ENCODE assay signal across 22 mouse cellular contexts in the genomic region with DNA sequence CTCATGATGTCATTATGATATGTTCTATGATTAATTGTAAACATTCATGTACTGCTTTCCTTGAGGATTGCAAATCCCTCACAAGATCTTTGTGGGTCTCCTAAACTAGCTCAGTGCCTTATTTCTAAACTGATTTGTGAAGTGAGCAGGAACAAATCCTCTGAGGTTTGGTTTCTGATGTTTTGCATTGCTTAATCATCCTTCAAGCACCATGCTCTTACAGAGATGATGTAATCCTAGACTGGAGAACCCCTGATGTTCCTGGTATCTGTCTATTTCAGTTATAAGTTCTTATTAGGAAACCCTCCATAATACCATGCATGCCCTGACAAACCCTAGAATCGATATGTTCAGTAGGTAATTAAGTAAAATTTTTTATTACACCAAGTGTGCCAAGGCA.
DNase-seq lines count a peak whose midpoint lies in the region; ATAC-seq and TF ChIP-seq lines count a peak whose summit lies in the region.
"Had no signal": no experiment of that assay in that cellular context is flagged by ENCODE, and none has a peak within 500 bp of the region (broad histone marks: within the 10 kb centered on the region; RNA-seq: fewer than 3 reads in every experiment).

No protein-coding gene starts in this region.

- H3K79me2 ChIP-seq in CH12.LX (replicated peaks; ENCODE audit: control insufficient read depth, extremely low read depth, insufficient read depth, poor library complexity, severe bottlenecking) = no peaks in the 10 kb centered on the region

- H3K9ac ChIP-seq in CH12.LX (ENCODE audit: insufficient read depth, low read depth) = no peak overlapping the region
- H3K9ac ChIP-seq: embryonic facial prominence, embryonic 13.5 days; embryonic facial prominence, embryonic 15.5 days; forebrain, embryonic 13.5 days; forebrain, embryonic 15.5 days; forebrain, postnatal 0 days had no signal

- dilution Hi-C loops in CH12.LX (cut with MboI; ENCODE audit: extremely low pct_ligation_motif_present, extremely low pct_unique_long_range_greater_than_20kb, low sequenced_read_pairs) = no loop called here

- TF ChIP-seq CTCF in CH12.LX (conservative IDR thresholded peaks at IDR 0.05 in 1 of 2, IDR thresholded peaks at IDR 0.05 in 1 of 2; ENCODE audit: low read depth in 2 of 2, low read length in 2 of 2) = no peak
- no peak for TF ChIP-seq CTCF in Patski (IDR thresholded peaks at IDR 0.05)

- ATAC-seq in Patski = peak; percentile 71
- peak; percentile 66 for ATAC-seq in megakaryocyte progenitor cell, adult 5-6 weeks (replicated peaks; ENCODE audit: poor library complexity)
- ATAC-seq: CD4-positive, CD25-positive, alpha-beta regulatory T cell, adult 4 months; forebrain, embryonic 13.5 days; forebrain, embryonic 15.5 days; forebrain, postnatal 0 days had no signal

- in situ Hi-C loops in CH12.LX (cut with MboI; ENCODE audit: low pct_ligation_motif_present, low pct_unique_long_range_greater_than_20kb, low sequenced_read_pairs) = no loop called here
- in situ Hi-C loops in Patski (cut with MboI; ENCODE audit: low pct_unique_long_range_greater_than_20kb) = no loop called here

- no peaks in the 10 kb centered on the region for H3K36me3 ChIP-seq in CH12.LX (replicated peaks in 1 of 2; ENCODE audit: control insufficient read depth in 1 of 2, insufficient read depth in 1 of 2, low read length in 1 of 2)
- H3K36me3 ChIP-seq: embryonic facial prominence, embryonic 15.5 days; forebrain, embryonic 15.5 days had no signal

- no peak overlapping the region for H3K4me3 ChIP-seq in CH12.LX (replicated peaks in 1 of 3; ENCODE audit: low read depth in 2 of 3, low read length in 2 of 3, poor library complexity in 1 of 3)
- H3K4me3 ChIP-seq: embryonic facial prominence, embryonic 13.5 days; embryonic facial prominence, embryonic 15.5 days; erythroblast, embryonic 14.5 days; forebrain, embryonic 13.5 days; forebrain, embryonic 15.5 days had no signal

- H3K4me2 ChIP-seq in CH12.LX (ENCODE audit: insufficient read depth, low read depth, poor library complexity, severe bottlenecking) = no peak overlapping the region
- H3K4me2 ChIP-seq: embryonic facial prominence, embryonic 13.5 days; embryonic facial prominence, embryonic 15.5 days; forebrain, embryonic 13.5 days; forebrain, embryonic 15.5 days had no signal

- DNase-seq in CH12.LX (ENCODE audit: extremely low read depth) (peak; percentile 7), Patski (ENCODE audit: low read depth, low spot score) (no peak)
- DNase-seq in cerebellum, adult 9-11 months = no peak
- DNase-seq in testis, postnatal 10 days (ENCODE audit: low spot score) = no peak
- DNase-seq: adrenal gland, adult 2 months; adrenal gland, postnatal 10 days; adrenal gland, postnatal 36 days; B cell, adult 2 months; cerebellum, adult 11-12 months; cerebellum, adult 2 months; cerebellum, adult 9-10 months; cerebellum, postnatal 14 days; cerebellum, postnatal 36 days; embryo, embryonic 11 days; forebrain, postnatal 0 days had no signal

- TF ChIP-seq POLR2A in CH12.LX (IDR thresholded peaks at IDR 0.05; ENCODE audit: low read depth, low read length) = no peak

- no peak for TF ChIP-seq EP300 in CH12.LX (IDR thresholded peaks at IDR 0.05; ENCODE audit: low read length)

- H3K27me3 ChIP-seq in CH12.LX (replicated peaks) = no peaks in the 10 kb centered on the region
- no peaks in the 10 kb centered on the region for H3K27me3 ChIP-seq in Patski
- H3K27me3 ChIP-seq: embryonic facial prominence, embryonic 13.5 days; embryonic facial prominence, embryonic 15.5 days; forebrain, embryonic 13.5 days; forebrain, embryonic 15.5 days had no signal

- H3K27ac ChIP-seq in CH12.LX (ENCODE audit: insufficient read depth, low read depth) = no peak overlapping the region
- H3K27ac ChIP-seq: embryonic facial prominence, embryonic 13.5 days; embryonic facial prominence, embryonic 15.5 days; forebrain, embryonic 13.5 days; forebrain, embryonic 15.5 days had no signal

- peaks cover 22% of the 10 kb centered on the region for H3K9me3 ChIP-seq in CH12.LX (replicated peaks; ENCODE audit: low read length)
- H3K9me3 ChIP-seq: embryonic facial prominence, embryonic 13.5 days; embryonic facial prominence, embryonic 15.5 days; forebrain, embryonic 13.5 days; forebrain, embryonic 15.5 days had no signal

- no peaks in the 10 kb centered on the region for H3K4me1 ChIP-seq in CH12.LX (ENCODE audit: control insufficient read depth in 1 of 2, insufficient read depth in 2 of 2)
- H3K4me1 ChIP-seq: embryonic facial prominence, embryonic 13.5 days; embryonic facial prominence, embryonic 15.5 days; forebrain, embryonic 13.5 days; forebrain, embryonic 15.5 days had no signal

- POLR2A ChIA-PET in Patski (lab: Charles Lee) = no interaction called here

- no peak for TF ChIP-seq RAD21 in CH12.LX (IDR thresholded peaks at IDR 0.05; ENCODE audit: low read depth, low read length)

- CTCF ChIA-PET in Patski (lab: Charles Lee) = no interaction called here

TF ChIP-seq in CH12.LX, 34 proteins besides CTCF, POLR2A, EP300 and RAD21:
- TF ChIP-seq IRF4 (IDR thresholded peaks at IDR 0.05; ENCODE audit: low read depth, low read length) = no peak
- no peak for TF ChIP-seq NRF1 (IDR thresholded peaks at IDR 0.05; ENCODE audit: low read depth, low read length)
- no peak for TF ChIP-seq CHD2 (IDR thresholded peaks at IDR 0.05; ENCODE audit: low read length)
- no peak for TF ChIP-seq USF2 (conservative IDR thresholded peaks at IDR 0.05; ENCODE audit: low read depth, low read length)
- no peak for TF ChIP-seq JUND (conservative IDR thresholded peaks at IDR 0.05; ENCODE audit: low read depth, low read length)
- TF ChIP-seq KAT2A (IDR thresholded peaks at IDR 0.05; ENCODE audit: insufficient replicate concordance, low read length) = no peak
- TF ChIP-seq MXI1 (IDR thresholded peaks at IDR 0.05; ENCODE audit: low read depth, low read length) = no peak
- TF ChIP-seq HCFC1 (IDR thresholded peaks at IDR 0.05; ENCODE audit: low read depth, low read length) = no peak
